Mouse (Mus musculus) testis, adult 2 months (tissue): ENCODE results near the gene Krt80. TPM values are rescaled to one million over a fixed set of nuclear protein-coding genes. Genes with fewer than 3 reads are reported as not detected.

Source experiments
- H3K27ac ChIP-seq: fragments of 200-500 bp; 2 replicates; pipeline ENCODE4 v1.5.1; 2012; ENCODE audit warnings: low read depth, low read length; ENCODE audit not compliant: control insufficient read depth, insufficient read depth
- H3K27me3 ChIP-seq: fragments of 200-500 bp; 2 replicates; pipeline ENCODE4 v1.6.1; 2012; ENCODE audit warnings: mild to moderate bottlenecking, low read length, moderate library complexity; ENCODE audit not compliant: control insufficient read depth, insufficient read depth
- H3K36me3 ChIP-seq: fragments of 200-500 bp; 2 replicates; pipeline ENCODE4 v1.6.1; 2012; ENCODE audit warnings: mild to moderate bottlenecking, low read length; ENCODE audit not compliant: control insufficient read depth, insufficient read depth
- H3K4me1 ChIP-seq: fragments of 200-500 bp; 2 replicates; pipeline ENCODE4 v1.6.1; 2012; ENCODE audit warnings: low read length; ENCODE audit not compliant: control insufficient read depth, insufficient read depth
- H3K4me3 ChIP-seq: fragments of 200-500 bp; 2 replicates; pipeline ENCODE4 v1.5.1; 2012; ENCODE audit warnings: low read depth, mild to moderate bottlenecking, low read length, moderate library complexity, mixed read lengths; ENCODE audit not compliant: control insufficient read depth
- CTCF ChIP-seq: fragments of 200-500 bp; IDR thresholded peaks from 2 replicates; pipeline ENCODE4 v1.5.1; 2012; ENCODE audit warnings: low read depth, mild to moderate bottlenecking, inconsistent platforms, low read length, moderate library complexity; ENCODE audit not compliant: control insufficient read depth, insufficient read depth, insufficient replicate concordance
- POLR2A ChIP-seq: fragments of 200-500 bp; IDR thresholded peaks from 2 replicates; pipeline ENCODE4 v1.6.1; 2012; ENCODE audit warnings: low read depth, mild to moderate bottlenecking, inconsistent platforms, low read length, moderate library complexity; ENCODE audit not compliant: control insufficient read depth
- polyA plus RNA-seq: library from polyadenylated mRNA; depleted of rRNA; stranded (reverse); fragments of >200 nt; gene quantifications from 2 replicates; pipeline ENCODE4 v1.2.3, GENCODE M21; 2012

Gene Krt80
- polyA plus RNA-seq, 1 experiment = 0.32 TPM

- Histone ChIP-seq H3K4me1 (no peaks in the 10 kb centered on the region), H3K27me3 (no peaks in the 10 kb centered on the region), H3K27ac (no peak overlapping the region), H3K36me3 (no peaks in the 10 kb centered on the region), H3K4me3 (no peak overlapping the region)
- TF ChIP-seq POLR2A (no peak), CTCF (no peak)
Observed at GRCm38 (mm10) chr15:101374879-101375278, 4.9 kb upstream of the Krt80 start.

GRCm38 (mm10) chr15:101373286-101373898 lies 3.4 kb upstream of the Krt80 start:
- Histone ChIP-seq H3K27me3 (no peaks in the 10 kb centered on the region), H3K4me1 (no peaks in the 10 kb centered on the region), H3K4me3 (no peak overlapping the region), H3K27ac (no peak overlapping the region), H3K36me3 (no peaks in the 10 kb centered on the region)
- TF ChIP-seq POLR2A (no peak), CTCF (no peak)

DNA sequence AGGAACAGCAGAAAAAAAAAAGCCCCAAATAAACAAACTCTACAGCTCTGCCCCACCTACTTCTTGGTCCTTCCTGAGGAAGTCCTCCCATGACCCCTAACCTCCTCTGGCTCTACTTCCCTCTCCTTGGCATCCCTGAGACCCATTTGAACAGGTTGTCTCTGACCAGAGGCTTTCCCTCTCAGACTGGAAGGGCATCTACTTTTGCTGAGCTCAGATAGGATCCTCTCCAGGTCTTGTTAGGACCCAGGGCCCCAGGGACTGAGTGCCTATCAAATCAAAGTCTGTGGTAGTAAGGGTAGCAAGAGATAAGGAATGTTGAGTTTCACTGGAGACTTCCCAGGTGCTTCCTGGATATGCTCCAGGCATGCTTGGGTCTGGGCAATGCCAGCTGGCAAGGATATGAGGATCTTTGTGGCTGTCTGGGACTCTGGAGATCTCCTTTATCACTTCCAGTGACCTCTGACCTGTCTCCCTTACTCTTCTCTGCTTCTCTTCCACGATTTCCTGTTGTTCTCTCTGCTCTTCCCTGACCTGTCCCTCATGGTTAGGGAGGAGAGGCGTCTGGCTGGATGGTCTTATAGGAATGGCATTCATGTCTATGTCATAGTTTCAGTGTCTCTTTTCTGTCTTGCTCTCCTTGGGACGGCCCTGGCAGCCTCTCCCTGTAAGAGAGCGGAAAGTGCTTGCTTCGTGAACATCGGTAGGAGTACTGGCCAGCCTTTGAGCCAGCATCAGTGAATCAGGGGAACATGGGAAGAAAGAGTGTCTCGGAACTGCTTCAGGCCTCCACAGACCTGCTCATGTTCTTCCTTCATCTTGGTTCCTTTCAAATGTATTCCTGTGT lies 2.4 kb upstream of the Krt80 start:
- H3K36me3 ChIP-seq = no peaks in the 10 kb centered on the region
- no peaks in the 10 kb centered on the region for H3K4me1 ChIP-seq
- TF ChIP-seq POLR2A (no peak), CTCF (no peak)

DNA sequence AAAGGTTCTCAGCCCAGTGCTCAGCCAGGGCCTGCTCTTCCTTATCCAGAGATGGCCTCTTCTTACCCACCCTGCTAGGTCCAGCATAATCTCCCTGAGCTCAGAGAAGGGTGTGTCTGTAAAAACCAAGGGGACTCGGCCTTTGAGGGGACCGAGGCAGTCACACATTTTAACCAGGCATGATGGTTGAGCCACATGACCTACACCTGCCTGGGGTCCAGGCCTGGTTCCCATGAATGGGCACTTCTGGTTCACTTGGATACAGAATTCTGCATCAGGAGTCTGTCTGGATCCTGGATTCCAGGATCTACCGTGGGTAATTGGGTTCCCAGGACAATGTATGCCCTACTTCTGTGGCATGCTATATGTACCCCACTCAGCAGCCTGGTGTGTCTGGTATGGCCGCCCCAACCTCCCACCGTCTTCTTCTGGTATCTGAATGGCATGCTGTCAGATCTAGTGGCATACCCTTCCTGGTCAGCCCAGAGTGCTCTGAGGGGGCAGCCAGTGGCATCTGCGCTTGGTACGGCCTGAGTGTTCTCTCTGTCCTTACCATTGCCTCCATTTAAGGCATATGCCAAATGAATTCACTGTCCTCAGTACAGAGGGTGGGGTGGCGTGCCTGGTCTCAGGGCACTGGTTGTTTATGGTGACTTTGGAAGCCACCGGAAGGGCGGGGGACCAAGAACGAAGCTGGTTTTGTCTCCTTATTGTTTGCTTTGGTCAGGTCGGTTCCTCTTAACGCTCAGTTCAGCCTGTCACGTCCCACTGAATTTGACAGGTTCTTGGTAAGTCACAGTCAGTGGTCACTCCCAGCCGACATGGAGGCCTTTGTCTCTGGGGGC lies 1.4 kb upstream of the Krt80 start:
- TF ChIP-seq CTCF (no peak), POLR2A (no peak)
- H3K27ac ChIP-seq = no peak overlapping the region

More for the DNA sequence above, 2.4 kb upstream of the Krt80 start:
- no peaks in the 10 kb centered on the region for H3K27me3 ChIP-seq
- H3K27ac ChIP-seq = no peak overlapping the region
- H3K4me3 ChIP-seq = no peak overlapping the region

GRCm38 (mm10) chr15:101369382-101370100 lies 421 bp downstream of the Krt80 start:
- TF ChIP-seq CTCF = no peak
- TF ChIP-seq POLR2A = no peak
- H3K36me3 ChIP-seq = no peaks in the 10 kb centered on the region
- no peak overlapping the region for H3K4me3 ChIP-seq
- no peaks in the 10 kb centered on the region for H3K27me3 ChIP-seq
- H3K4me1 ChIP-seq = no peaks in the 10 kb centered on the region
- no peak overlapping the region for H3K27ac ChIP-seq

More for the DNA sequence above, 1.4 kb upstream of the Krt80 start:
- Histone ChIP-seq H3K4me3 (no peak overlapping the region), H3K36me3 (no peaks in the 10 kb centered on the region), H3K4me1 (no peaks in the 10 kb centered on the region), H3K27me3 (no peaks in the 10 kb centered on the region)

DNA sequence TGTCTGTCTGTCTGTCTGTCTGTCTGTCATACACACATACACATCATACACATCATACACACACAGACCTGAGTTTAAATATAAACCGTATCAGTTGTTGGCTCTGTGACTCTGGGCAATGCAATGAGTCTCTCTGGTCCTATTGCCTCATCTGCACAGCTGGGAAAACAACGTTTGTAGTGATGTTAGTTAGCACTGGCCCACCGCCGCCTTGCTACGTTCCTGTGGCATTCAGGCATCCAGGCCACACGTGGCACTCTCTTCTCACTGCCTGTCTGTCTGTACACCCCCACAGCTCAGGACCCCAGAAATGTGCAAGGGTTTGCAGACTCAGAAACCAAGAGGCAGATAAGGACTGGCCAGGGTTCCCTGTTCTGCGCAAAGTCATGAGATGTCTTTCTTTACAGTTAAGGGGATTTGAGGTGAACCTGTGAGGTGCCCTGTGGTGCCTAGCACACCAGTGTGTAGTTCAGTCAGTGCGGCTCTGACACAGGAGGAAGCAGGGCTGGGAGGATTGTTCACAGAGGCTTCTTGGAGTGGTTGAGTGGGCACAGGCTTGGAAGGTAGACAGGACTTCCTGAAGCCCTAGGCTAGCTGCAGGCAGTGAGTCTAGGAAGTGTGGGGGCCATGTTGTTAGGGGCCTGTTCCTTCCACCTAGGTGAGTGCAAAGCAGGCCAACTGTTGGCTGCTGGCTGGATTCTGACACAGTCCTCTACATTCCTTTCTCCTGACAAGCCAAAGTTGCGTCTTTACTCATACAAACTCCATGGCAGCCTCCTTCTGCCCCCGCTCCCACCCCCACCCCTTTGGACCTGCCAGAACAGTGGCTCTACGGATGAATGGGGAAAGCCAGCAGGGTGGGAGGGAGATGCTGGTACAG lies 1.2 kb downstream of the Krt80 start:
- Histone ChIP-seq H3K4me1 (no peaks in the 10 kb centered on the region), H3K4me3 (no peak overlapping the region), H3K27ac (no peak overlapping the region), H3K36me3 (no peaks in the 10 kb centered on the region), H3K27me3 (no peaks in the 10 kb centered on the region)
- no peak for TF ChIP-seq POLR2A
- TF ChIP-seq CTCF = no peak
